Mouse (Mus musculus) heart, postnatal 0 days (tissue): ENCODE data around the gene Hat1. TPM values are rescaled to one million over a fixed set of nuclear protein-coding genes. Genes with fewer than 3 reads are reported as not detected.

Experiments used
- ATAC-seq: fragments of 200-750 bp; cut with Nextera tagmentation; 2 replicates; pipeline ENCODE4 v1.8.0; 2017; ENCODE audit warnings: low read depth, moderate number of reproducible peaks, moderate library complexity; ENCODE audit not compliant: insufficient read depth
- DNase-seq: peaks from one replicate; pipeline ENCODE4 v3.0.0-alpha.2; 2016; ENCODE audit warnings: low spot score
- H3K27ac ChIP-seq: fragments of 300-500 bp; sonication (generic); 2 replicates; pipeline ENCODE4 v1.5.1; 2014; ENCODE audit warnings: low read depth, mild to moderate bottlenecking
- H3K27me3 ChIP-seq: fragments of 300-500 bp; sonication (generic); 2 replicates; pipeline ENCODE4 v1.6.1; 2014; ENCODE audit warnings: low read length, mixed read lengths; ENCODE audit not compliant: control insufficient read depth, insufficient read depth
- H3K36me3 ChIP-seq: fragments of 300-500 bp; sonication (generic); replicated peaks from 2 replicates; pipeline ENCODE4 v1.6.1; 2014; ENCODE audit warnings: low read length, mixed read lengths; ENCODE audit not compliant: control insufficient read depth, insufficient read depth
- H3K4me1 ChIP-seq: fragments of 300-500 bp; sonication (generic); 2 replicates; pipeline ENCODE4 v1.6.1; 2014; ENCODE audit warnings: antibody characterized with exemption; ENCODE audit not compliant: control insufficient read depth, insufficient read depth
- H3K4me2 ChIP-seq: fragments of 300-500 bp; sonication (generic); 2 replicates; pipeline ENCODE4 v1.6.1; 2014; ENCODE audit warnings: low read depth, mild to moderate bottlenecking, low read length, moderate library complexity
- H3K4me3 ChIP-seq: fragments of 300-500 bp; sonication (generic); 2 replicates; pipeline ENCODE4 v1.5.1; 2014; ENCODE audit warnings: low read depth, low read length
- H3K9ac ChIP-seq: fragments of 300-500 bp; sonication (generic); replicated peaks from 2 replicates; pipeline ENCODE4 v1.6.1; 2014; ENCODE audit warnings: low read depth, low read length, mixed read lengths
- H3K9me3 ChIP-seq: fragments of 300-500 bp; sonication (generic); replicated peaks from 2 replicates; pipeline ENCODE4 v1.6.1; 2016; ENCODE audit warnings: low read length; ENCODE audit not compliant: control insufficient read depth
- CTCF ChIP-seq: IDR thresholded peaks from 2 replicates; pipeline ENCODE4 v1.5.1; 2016; ENCODE audit warnings: antibody characterized with exemption, control low read depth, low read depth
- EP300 ChIP-seq: IDR thresholded peaks from 2 replicates; pipeline ENCODE4 v1.6.1; 2016; ENCODE audit warnings: antibody characterized with exemption, low read depth
- WGBS: fragments of 180-500 bp; shearing (Covaris S2); extraction: QIAGEN DNeasy Blood & Tissue Kit; methylation state at CpG from one replicate; pipeline ENCODE4 v1.1.7; 2014; 5-methylcytosine and 5-hydroxymethylcytosine counted together
- polyA plus RNA-seq: library from polyadenylated mRNA; unstranded; fragments of >200 nt; fragmentation: Nextera tagmentation; extraction: Ambion mirVana; gene quantifications from 2 replicates; pipeline ENCODE4 v1.2.1, GENCODE M21; 2015
- total RNA-seq: library from RNA; depleted of rRNA; stranded (reverse); fragments of >200 nt; gene quantifications from 2 replicates; pipeline ENCODE4 v1.2.3, GENCODE M21; 2014; ENCODE audit warnings: low replicate concordance

Hat1 gene
- total and polyA plus RNA-seq, 2 experiments from 2014 or later: 27.2 to 66.5 TPM

DNA sequence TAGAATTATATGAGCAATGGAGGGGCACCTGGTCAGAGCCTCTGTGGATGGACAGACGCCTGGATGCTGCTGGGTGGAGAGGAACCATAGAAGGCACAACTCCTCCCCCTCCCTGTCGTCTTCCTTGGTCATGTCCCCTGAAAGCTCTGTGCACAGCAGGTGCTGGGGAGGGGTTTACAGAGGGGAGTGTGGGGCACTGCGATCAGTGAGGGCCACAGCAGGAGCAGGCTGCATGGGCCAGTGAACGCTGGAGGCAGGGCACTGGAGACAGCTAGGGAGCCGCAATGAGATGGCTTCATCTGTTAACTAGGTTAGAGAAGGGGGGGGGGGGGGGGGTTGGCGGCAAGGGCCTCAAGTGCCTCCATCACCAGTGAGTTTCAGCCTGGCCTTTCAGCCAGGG is 77.3 kb downstream of the Hat1 start:
- no peaks in the 10 kb centered on the region for H3K9me3 ChIP-seq
- ATAC-seq (no peak), DNase-seq (no peak)
- H3K27me3 ChIP-seq: no peaks in the 10 kb centered on the region
- H3K4me3 ChIP-seq: no peak overlapping the region
- no peaks in the 10 kb centered on the region for H3K4me1 ChIP-seq
- no peak overlapping the region for H3K27ac ChIP-seq
- no peak overlapping the region for H3K9ac ChIP-seq
- H3K4me2 ChIP-seq: no peak overlapping the region
- no peaks in the 10 kb centered on the region for H3K36me3 ChIP-seq
- 24% methylated on average over 6 of the region's 6 CpGs for WGBS
- TF ChIP-seq CTCF (no peak), EP300 (no peak)

DNA sequence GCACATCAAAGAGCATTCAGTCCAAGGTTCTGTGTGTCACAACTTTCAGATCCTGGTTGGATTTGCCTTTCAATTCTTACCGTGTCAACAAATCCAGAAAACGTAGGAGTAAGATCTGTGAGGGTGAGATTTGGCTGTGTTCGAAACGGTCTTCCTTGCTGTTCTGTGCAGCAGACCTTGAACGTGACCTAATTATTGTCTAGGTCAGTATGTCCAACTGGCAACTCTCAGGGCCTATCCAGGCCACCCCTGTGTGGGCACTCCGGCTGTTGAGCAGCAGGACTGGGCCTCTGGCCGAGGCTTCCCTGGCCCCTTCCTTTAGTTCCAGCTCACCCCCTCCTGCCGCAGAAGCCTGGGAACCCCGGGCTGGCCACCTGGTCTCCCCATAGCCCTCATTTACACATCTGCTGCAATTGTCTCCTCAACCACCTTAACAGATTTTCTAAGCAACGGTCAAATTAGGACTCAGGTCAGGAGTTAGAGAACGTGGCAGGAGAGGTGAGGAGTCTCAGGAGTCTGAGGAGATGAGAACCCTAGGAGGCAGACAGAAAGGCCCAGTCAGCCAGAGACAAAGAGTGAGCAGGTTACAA is 78.2 kb downstream of the Hat1 start:
- no peak overlapping the region for H3K9ac ChIP-seq
- no peaks in the 10 kb centered on the region for H3K4me1 ChIP-seq
- TF ChIP-seq CTCF: no peak
- TF ChIP-seq EP300: no peak
- 72% methylated on average over 11 of the region's 11 CpGs for whole genome bisulfite sequencing
- no peak overlapping the region for H3K4me3 ChIP-seq
- ATAC-seq: no peak
- no peaks in the 10 kb centered on the region for H3K9me3 ChIP-seq
- DNase-seq: no peak
- H3K4me2 ChIP-seq: no peak overlapping the region
- H3K27ac ChIP-seq: no peak overlapping the region
- H3K36me3 ChIP-seq: no peaks in the 10 kb centered on the region
- H3K27me3 ChIP-seq: no peaks in the 10 kb centered on the region

DNA sequence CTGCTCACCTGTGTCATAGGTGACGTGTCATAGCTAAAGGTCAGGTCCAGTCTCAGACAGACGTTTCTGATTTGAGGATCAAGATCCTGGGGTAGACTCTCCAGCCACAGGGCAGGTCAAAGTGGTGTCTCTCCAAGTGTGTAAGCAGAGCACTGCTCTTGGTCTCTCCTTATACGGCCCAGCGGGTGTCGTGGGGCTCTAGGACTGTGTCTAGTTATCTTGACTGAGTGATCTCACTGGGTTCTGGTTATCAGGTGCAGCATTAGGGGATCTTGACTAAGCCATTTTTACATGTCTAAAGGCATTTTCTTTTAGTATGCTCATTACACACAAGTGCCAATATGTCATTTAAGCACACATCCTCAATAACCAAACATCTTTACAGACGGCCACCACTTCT is 82.3 kb downstream of the Hat1 start:
- Histone ChIP-seq H3K4me2 (no peak overlapping the region), H3K9ac (no peak overlapping the region), H3K4me1 (no peaks in the 10 kb centered on the region), H3K36me3 (no peaks in the 10 kb centered on the region), H3K27ac (no peak overlapping the region), H3K4me3 (no peak overlapping the region), H3K9me3 (no peaks in the 10 kb centered on the region), H3K27me3 (no peaks in the 10 kb centered on the region)
- DNase-seq (no peak), ATAC-seq (no peak)
- no peak for TF ChIP-seq CTCF
- no peak for TF ChIP-seq EP300
- 85% methylated on average over 6 of the region's 6 CpGs for WGBS

DNA sequence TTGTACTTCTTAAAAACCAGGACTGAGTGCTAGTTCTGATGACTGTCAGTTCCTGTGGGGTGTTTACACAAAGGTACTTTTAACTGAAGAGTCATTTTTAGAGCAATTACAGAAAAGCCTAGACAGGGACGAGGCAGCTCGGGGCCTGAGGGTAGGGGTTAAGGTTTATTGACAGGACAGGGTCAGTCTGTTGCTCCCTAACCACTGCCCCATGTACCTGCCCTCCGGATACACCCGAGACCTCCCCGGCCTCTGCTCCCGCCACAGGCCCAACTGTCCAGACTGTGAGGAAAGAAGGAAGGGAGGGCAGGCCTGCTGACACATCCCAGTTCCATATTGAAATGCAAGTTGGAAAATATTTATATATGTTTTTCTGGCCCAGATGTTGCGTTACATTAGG is 85.1 kb downstream of the Hat1 start:
- H3K9me3 ChIP-seq: no peaks in the 10 kb centered on the region
- TF ChIP-seq CTCF: no peak
- TF ChIP-seq EP300: no peak
- H3K36me3 ChIP-seq: no peaks in the 10 kb centered on the region
- H3K27me3 ChIP-seq: no peaks in the 10 kb centered on the region
- no peak overlapping the region for H3K9ac ChIP-seq
- H3K27ac ChIP-seq: no peak overlapping the region
- ATAC-seq (no peak), DNase-seq (no peak)
- 76% methylated on average over 7 of the region's 7 CpGs for WGBS
- H3K4me2 ChIP-seq: no peak overlapping the region
- no peak overlapping the region for H3K4me3 ChIP-seq
- no peaks in the 10 kb centered on the region for H3K4me1 ChIP-seq

DNA sequence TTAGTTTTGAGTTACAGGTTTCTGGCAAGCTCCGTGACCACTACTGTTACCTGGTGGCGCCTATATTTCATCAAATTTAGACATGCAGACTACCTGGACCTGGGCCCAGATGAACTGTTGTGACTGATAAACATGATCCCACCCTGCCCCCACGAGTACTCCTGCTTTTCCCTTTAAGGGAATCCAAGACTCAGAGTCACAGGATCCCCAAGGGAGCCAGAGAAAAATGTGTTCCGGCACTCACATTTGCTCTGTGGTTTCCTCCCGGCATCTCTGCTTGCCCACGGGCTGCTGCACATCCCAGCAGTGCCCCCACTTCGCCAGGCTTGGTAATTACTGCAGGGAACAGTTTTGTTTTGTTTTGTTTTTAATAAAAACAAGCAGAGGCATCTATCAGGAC is 85.6 kb downstream of the Hat1 start:
- Histone ChIP-seq H3K9ac (no peak overlapping the region), H3K36me3 (no peaks in the 10 kb centered on the region), H3K27ac (no peak overlapping the region), H3K9me3 (no peaks in the 10 kb centered on the region), H3K4me3 (no peak overlapping the region), H3K4me2 (no peak overlapping the region), H3K27me3 (no peaks in the 10 kb centered on the region), H3K4me1 (no peaks in the 10 kb centered on the region)
- 43% methylated on average over 7 of the region's 7 CpGs for WGBS
- no peak for TF ChIP-seq CTCF
- TF ChIP-seq EP300: no peak
- ATAC-seq (no peak), DNase-seq (no peak)

DNA sequence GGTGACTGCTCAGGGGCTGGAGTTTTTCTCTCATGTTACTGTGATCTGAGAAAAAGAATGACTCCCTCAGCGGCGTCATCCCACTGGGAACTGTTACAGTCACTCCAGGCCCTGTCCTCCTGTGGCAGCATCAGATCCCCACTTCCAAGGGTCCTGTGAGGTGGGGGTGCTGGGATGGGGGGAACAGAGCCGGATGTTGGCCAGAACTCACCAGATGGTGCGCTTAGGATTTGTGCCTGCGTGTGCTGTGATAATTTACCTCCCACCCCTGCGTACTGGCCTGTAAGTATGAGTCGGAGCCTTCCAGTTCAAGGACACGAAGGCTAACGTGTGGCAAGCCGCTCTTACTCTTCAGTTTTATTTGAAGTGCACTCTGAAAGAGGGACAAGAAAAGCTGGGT is 86.6 kb downstream of the Hat1 start:
- ATAC-seq (no peak), DNase-seq (no peak)
- WGBS: 77% methylated on average over 10 of the region's 10 CpGs
- TF ChIP-seq CTCF (no peak), EP300 (no peak)
- H3K4me2 ChIP-seq: no peak overlapping the region
- H3K27me3 ChIP-seq: no peaks in the 10 kb centered on the region
- no peak overlapping the region for H3K27ac ChIP-seq
- no peak overlapping the region for H3K9ac ChIP-seq
- H3K4me3 ChIP-seq: no peak overlapping the region
- H3K36me3 ChIP-seq: no peaks in the 10 kb centered on the region
- H3K9me3 ChIP-seq: no peaks in the 10 kb centered on the region
- H3K4me1 ChIP-seq: no peaks in the 10 kb centered on the region
